Mouse (Mus musculus) forelimb bud, embryonic 11.5 days (tissue): Measurements from ENCODE around the gene Dnajc24.

Source experiments
- DNase-seq: peaks from one replicate; pipeline ENCODE4 v3.0.0-alpha.2; 2012; ENCODE audit warnings: low read depth, low spot score

Dnajc24 gene

DNA sequence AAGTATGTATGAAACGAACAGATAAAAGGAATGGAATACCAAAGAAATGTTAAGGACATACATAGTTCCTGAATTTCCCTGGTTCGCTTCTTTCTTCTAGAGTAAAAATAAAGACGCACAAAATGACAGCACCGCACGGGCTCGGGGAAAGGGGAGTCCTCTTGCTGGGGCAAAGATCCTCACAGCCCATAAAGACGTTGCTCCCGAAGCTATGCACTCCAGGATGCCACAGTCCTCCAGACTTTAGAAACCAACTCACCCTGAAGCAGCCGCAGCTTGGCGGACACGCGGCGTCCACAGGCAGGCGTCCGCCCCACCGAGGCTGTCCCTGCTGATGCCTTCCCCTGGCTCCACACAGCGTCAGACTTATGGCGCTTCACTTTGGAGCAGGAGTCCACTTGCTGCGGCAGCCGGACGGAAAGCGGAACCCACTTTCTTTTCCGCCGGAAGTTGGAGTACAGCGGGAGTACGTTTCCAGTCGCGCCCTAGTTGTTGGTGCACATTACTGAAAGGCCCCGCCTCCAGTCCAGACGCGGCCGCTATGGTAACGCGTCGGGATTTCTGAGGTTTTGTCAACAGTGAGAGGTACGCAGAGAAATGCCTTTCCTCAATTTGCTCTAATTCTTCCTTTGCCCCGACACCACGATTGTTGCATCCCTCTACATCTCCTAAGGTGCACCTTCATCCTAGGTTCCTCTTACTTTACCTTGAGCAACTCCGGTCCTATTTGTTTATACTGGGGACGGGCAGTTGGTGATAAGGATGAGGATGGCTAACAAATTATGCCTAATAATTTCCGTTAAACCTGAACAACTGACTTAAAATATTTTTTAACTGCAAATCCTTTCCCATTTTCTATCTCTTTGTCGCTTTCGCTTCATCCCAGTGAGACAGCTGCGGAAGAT is at the start of gene Dnajc24:
TSS of gene Dnajc24 (minus strand) at position 715 of the 905 bp plus-strand sequence.
- DNase-seq, result peak; percentile 94

GRCm38 (mm10) chr2:106046686-106047085 is 43.3 kb upstream of the Dnajc24 start:
- DNase-seq, result no peak

- no peak for DNase-seq
These were observed 39.1 kb upstream of the Dnajc24 start for GRCm38 (mm10) chr2:106042495-106042894.

DNA sequence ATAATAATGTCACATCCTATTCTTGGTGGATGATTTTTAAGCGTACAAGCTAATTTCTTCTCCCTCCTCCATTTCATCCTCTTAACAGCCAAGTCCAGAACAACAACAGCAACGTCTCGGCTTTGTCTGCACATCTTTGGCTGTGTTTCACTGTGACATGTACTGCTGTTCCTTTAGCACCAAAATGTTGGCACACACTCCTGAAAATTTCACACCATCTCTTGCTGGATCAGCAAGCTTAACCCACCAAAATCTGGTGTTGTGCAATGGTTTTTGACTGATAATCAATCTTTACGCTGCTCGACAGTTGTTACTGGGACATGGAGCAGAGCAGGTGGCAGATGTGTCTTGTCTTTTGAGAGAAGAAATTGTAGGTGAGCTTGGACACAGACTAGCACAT is 38.6 kb upstream of the Dnajc24 start:
- DNase-seq, result no peak

- no peak for DNase-seq
These were observed 34.9 kb upstream of the Dnajc24 start for GRCm38 (mm10) chr2:106038286-106038685.

DNA sequence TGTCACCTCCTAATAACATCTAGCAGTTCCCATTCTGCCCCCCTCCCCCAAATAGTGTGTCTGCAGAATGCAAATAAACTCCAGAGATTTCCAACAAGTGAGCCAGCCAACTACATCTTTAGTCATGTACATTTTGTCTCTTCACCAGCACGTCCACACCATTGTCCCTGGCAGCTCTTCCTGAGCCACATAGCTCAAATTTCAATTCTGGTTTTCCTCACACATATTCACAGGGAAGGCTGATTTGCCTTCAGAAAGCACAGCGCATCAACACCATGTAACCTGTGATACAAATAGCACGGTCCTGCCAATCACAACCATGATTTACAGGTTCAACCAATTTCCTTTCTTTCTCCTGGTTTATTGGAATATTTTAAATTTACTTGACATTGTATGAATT is 21.5 kb upstream of the Dnajc24 start:
- DNase-seq, result no peak

- DNase-seq, result no peak
These were observed 5.1 kb upstream of the Dnajc24 start for GRCm38 (mm10) chr2:106008415-106008814.

- no peak for DNase-seq
These were observed 15.3 kb downstream of the Dnajc24 start for GRCm38 (mm10) chr2:105987999-105988398.

DNA sequence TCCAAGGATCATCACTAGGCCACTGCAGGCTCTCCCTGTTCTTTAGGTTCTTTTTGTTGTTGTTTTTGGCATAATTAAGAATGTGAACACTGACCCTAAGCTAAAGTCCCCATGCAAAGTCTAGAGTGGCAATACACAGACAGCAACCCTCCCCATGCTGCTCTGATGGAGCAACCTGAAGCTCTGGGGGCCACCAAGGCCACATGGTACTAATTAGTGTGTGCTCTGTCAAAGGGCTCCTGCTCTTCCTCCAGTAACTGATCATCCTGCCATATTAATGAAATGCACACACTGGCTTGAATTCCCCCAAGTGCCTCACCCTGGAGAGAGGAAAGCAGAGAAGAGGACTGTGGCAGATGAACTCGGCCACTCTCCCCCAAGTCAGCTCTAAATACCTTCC is 16.2 kb downstream of the Dnajc24 start:
- DNase-seq, result peak; percentile 10

- no peak for DNase-seq
These were observed 18.1 kb downstream of the Dnajc24 start for GRCm38 (mm10) chr2:105985206-105985605.

GRCm38 (mm10) chr2:105978065-105978464 is 25.3 kb downstream of the Dnajc24 start:
- no peak for DNase-seq

GRCm38 (mm10) chr2:105973941-105974340 is 29.4 kb downstream of the Dnajc24 start:
- DNase-seq, result no peak

GRCm38 (mm10) chr2:105963447-105963846 is 39.9 kb downstream of the Dnajc24 start:
- DNase-seq, result no peak

GRCm38 (mm10) chr2:105953862-105954261 is 49.5 kb downstream of the Dnajc24 start:
- no peak for DNase-seq

GRCm38 (mm10) chr2:105951350-105951940 is 51.9 kb downstream of the Dnajc24 start:
- no peak for DNase-seq

DNA sequence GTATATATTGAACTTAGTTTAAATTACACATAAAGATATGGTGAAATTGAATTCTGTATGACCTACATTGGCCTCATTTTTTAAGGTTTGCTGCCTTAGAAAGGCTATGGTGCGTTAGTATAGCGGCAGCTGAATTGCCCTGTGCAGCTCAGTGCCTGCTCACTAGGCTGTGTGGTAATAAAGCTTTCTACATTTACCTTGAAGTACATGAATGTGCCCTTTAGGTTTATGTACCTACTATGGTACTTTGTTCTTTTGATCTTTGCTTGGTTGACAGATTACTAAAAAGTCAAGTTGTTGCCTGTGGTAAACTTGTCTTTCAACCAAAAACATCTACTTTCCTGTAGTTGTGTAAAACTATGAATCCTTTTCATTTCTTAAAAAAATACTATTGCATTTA is 53.2 kb downstream of the Dnajc24 start:
- DNase-seq, result no peak

DNA sequence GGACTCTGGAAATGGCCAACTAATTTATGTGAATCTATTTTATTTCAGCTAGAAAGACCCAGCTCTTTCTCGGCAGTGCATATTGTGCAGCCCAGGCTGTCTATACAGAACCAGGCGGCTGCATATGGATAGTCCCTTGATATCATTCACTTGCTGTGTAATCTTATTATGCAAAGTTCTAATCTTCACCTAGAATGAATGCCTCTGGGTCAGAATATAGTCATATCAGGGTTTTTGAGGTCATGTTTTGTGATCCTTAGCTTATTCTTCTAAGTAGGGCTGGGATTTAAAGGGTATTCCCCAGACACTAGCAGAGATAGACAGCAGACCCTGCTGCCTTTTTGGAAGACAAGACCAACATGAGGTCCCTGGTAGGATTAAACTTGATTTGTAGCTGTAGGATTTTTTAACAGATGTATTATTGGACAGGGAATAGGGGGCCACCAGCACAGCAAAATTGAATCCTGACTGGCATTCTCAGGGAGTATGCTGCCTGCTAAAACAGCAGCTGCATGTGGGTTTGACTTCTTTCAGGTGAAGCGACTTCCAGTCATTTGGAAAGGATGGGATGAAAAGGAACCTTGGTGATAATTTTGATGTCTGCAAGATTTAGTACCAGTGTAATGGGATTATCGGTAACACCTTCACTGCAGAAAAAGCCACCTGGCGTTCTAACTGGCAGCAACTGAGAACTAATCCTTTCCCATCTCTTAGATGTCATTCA is 85.6 kb downstream of the Dnajc24 start:
- DNase-seq, result no peak
